Mouse (Mus musculus) mouse trophoblast stem cell (cell line): ENCODE data around the gene Pde4c.

Source experiments
- in situ Hi-C, 2 experiments: fragments of 300-500 bp; cut with MseI, MboI; formaldehyde crosslinking; loops; 2 replicates in 1 of 2; 3 replicates in 1 of 2; pipeline ENCODE4 v1.15.1; 2025

Pde4c gene

DNA sequence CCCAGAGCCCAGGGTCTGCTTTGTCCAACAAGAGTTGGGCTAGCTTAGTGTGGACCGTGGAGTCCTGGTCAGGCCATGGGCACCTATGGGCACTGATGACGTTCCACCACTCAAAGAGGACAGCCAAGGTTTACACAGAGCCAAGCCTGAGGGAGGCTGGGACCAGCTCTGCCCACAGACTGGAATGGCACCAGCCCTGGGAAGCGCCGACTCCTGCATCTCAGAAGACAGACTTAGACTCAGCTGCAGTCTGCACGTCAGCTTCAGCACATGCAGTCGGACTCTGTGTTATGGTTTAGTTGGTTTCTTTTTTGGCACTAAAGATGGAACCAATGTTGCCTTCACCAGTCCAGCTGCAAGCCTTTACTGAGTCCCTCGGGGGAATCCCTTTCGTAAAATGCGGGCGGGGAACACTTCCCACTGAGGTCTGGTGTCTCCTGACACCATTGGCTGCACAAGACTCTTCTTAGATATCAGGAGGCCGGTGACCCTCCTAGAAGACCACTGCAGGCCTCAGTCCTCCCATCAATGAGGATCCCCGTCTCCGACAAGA is 26.7 kb downstream of the Pde4c start:
- in situ Hi-C loops: no loop called here

DNA sequence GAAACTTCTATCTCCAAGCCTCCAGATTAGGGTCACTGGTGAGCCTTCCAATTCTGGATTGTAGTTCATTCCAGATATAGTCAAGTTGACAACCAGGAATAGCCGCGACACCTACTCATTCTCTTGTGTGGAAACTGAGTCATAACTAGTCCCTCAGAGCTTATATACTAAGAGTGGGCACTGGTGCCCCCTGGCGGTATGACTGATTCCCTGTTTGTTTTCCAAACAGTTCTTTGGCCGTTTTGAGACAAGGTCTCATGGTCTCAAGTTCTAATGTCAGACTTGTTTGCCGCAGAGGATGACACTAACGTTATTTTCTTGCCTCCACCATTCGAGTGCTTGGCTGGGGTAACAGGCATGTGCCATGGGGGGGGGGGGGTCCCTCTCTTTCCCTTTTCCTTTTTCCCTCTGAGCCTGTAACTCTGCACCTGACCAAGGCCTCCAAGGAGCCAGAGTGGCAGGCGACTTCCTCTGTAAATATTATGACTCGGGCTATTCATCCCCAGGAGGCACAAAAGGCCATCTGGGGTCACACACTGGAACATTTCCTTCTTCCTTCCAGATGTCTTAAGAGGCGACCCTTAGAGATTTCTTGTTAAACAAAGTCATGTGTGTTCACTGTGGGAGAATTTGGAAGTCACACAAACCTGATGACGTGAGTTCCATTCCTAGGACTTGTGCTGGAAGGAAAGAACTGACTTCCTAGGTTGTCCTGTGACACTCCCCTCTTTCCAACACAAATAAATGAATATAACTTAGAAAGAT is 28.7 kb downstream of the Pde4c start:
- in situ Hi-C loops: no loop called here

DNA sequence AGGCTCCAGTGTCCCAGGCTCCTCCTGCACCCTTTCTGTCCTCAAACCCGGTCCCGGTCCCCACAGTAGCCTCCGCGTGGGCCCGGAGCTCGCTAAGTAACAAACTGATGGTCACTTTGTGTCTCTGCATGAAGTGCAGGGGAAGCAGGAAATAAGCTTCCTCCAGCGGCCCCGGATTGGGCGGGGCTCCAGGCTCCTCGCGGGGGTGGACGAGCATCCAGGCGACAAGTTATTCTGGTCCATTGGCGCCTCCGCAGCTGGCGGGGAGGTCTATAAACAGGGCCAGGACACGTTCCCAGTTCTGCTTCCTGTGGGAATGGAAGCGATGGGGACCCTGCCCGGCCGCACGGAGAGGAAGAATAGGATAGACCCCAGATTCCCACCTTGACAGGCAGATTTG is 29.6 kb downstream of the Pde4c start:
- in situ Hi-C loops: no loop called here

DNA sequence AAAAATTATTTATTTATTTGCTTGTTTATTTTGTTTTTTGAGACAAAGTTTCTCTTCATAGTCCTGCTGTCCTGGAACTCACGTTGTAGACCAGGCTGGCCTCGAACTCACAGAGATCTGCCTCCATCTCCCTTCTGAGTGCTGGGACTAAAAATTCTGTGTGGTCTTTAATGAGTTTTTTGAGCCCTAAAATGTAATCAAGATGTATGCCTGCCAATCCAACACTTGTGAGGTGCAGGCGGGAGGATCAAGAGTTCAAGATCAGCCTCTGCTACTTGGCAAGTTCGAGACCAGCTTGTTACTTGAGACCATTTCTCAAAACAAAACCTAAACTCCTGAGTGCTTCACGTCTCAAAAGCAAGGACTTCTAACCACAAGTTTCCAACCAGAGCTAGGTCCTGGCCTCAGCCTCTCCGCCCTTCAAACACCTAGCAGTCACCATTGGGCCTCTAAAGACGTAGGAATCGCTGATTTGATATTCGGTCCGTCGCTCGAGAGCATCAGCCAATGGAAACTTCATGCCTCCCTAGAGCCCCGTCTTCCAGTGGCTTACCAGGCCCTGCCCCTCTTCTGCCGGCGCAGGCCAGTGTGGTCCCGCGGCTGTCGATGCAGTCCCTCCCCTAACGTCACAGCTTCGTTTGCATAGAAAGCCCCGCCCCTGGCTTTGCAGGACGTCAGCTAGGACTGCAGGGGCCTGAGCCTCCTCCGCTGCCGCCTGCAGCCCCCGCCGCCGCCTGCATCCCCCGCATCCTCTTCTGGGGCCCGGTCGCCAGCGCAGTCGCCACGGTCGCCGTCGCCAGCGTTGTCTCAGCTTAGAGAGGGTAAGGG is 30.7 kb downstream of the Pde4c start, which contains the start of gene Rab3a:
Gene Rab3a (plus strand): TSS at position 637 of the 828 bp plus-strand sequence.
- in situ Hi-C loops: no loop called here

DNA sequence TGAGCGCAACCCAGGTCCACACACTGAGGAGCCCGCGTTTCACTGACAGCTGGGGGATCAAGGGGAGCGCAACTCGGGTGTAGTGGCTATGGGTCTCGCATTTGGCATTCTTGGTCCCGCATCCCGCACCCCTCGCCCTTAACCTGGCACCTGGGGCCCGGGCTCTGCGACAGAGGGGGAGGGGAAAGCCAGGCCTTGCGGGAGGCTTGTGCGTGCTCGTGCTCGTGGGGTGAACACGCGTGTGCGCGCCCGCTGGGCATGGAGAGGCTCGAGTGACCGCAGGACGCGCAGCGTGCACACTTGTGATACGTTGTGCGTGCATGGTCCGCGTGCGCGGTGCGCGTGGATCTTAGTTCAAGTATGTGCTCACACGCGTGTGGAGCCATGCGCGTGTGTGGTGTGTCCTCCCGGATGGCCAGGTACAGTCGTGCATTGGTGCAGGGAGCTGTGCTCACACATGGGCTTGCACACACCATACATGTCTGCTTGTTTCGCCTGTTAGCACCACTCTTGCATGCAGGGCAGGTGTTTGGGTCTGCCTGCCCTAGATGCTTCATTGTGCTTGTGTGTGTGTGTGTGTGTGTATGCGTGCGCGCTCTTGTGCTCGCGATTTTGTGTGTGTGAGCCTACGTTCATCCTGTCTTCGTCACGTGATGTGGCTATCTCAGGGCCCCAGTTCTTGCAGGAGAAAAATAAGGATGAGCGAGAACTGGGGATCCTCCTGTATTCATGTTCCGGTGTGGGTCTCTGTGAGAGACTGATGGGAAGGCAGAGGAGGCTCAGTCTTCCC is 31.5 kb downstream of the Pde4c start:
- in situ Hi-C loops: loop anchor here (5.0 kb wide), 1 partner anchor 33 kb away; the partner anchor contains the start of gene Pde4c (in 2 of the 2)

DNA sequence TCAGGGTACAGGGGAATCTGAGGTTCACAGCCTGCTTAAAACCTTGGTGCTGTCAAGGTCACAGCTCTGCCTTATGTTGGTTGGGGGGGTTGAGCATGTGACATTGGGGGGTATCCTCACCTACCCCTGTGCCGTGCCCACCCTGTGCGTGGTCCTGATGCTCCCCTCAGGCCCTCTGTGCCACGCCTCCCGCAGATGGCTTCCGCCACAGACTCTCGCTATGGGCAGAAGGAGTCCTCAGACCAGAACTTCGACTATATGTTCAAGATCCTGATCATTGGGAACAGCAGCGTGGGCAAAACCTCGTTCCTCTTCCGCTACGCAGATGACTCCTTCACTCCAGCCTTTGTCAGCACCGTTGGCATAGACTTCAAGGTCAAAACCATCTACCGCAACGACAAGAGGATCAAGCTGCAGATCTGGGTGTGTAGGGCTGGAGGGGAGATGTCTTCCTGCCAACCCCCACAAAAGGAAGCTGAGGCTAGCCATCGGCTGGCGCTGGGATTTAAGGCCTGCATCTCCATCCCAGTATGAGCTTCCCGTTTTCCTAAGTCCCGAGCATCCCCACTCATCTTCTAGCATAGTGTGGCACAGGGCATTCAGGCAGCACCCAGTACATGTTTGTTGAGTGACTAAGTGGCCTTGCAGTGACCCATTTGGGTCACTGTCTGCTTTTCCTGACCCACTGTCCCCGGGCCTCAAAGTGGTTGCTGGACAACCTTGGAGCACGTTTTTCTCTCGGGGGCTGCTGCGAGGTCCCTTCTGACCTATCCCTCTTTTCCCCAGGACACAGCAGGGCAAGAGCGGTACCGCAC is 32.3 kb downstream of the Pde4c start:
- in situ Hi-C loops: loop anchor here (5.0 kb wide), 1 partner anchor 34 kb away; the partner anchor contains the start of gene Pde4c (in 2 of the 2)

DNA sequence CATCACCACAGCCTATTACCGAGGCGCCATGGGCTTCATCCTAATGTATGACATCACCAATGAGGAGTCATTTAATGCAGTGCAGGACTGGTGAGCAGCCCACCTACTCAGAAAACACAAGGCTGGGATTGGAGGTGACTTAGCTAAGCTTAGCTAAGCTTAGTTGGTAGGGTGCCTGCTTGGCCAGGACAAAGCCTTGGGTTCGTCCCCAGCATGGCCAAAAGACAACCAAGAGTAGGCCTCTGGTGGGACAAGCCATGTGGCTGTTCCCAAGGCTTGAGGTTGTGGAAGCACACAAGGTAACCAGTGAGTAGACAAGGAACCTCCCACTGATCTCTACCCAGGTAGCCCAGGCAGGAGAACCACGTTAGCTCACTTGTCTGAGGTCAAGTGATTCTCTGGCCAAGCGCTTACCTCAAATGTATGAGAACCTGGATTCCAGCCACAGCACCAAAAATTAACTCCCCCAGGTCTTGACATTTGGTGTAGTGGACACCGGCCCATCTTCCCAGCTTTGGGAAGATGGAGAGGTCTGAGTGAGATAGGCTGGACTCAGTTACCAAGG is 33.0 kb downstream of the Pde4c start:
- in situ Hi-C loops: loop anchor here (5.0 kb wide), 1 partner anchor 34 kb away; the partner anchor contains the start of gene Pde4c (in 2 of the 2)

DNA sequence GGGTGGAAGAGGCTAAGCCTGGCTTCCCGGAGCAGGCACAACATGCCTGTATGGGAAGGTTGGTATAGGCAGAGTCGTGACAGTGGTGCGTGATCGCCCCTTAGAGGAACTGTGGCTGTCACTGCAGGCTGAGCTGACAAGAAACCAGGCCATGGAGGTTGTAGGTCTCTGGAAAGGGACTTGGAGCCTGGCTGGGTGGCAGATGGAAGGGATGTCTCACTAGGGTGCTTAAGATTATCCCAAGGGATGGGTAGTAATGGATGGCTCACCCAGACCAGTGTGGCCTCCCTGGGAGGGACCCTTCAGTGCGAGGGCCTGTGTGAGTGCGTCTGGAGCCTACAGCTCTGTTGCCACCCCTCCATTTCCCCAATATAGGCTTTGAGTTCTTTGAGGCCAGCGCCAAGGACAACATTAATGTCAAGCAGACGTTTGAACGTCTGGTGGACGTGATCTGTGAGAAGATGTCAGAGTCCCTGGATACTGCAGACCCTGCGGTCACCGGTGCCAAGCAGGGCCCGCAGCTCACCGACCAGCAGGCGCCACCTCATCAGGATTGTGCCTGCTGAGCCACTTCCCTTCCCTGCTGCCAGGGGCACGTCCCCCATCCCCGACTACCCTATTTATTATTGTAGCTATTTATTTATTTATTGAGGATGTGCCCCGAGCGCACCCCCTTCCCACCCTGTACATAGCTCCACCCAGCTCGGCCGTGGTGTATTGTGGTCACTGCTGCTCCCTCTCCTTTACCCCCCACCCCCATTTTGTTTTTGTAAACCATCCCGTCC is 34.2 kb downstream of the Pde4c start:
- in situ Hi-C loops: loop anchor here (5.0 kb wide), 1 partner anchor 35 kb away; the partner anchor contains the start of gene Pde4c (in 2 of the 2)

DNA sequence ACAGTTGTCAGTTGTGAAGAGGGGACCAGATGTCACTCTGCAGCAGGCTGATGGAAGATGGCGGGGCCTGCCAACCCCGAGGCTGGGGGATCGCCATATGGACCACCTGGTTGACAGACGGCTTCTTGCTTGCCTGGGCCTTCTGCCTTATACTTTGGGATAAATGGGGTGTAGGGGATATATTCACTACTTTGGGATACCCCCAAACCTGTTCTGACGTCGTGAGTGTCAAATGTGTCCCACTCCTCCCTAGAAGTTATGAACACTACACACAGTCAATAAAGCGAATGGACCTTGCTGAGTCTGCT is 34.7 kb downstream of the Pde4c start:
- in situ Hi-C loops: loop anchor here (5.0 kb wide), 1 partner anchor 36 kb away; the partner anchor contains the start of gene Pde4c (in 2 of the 2)

DNA sequence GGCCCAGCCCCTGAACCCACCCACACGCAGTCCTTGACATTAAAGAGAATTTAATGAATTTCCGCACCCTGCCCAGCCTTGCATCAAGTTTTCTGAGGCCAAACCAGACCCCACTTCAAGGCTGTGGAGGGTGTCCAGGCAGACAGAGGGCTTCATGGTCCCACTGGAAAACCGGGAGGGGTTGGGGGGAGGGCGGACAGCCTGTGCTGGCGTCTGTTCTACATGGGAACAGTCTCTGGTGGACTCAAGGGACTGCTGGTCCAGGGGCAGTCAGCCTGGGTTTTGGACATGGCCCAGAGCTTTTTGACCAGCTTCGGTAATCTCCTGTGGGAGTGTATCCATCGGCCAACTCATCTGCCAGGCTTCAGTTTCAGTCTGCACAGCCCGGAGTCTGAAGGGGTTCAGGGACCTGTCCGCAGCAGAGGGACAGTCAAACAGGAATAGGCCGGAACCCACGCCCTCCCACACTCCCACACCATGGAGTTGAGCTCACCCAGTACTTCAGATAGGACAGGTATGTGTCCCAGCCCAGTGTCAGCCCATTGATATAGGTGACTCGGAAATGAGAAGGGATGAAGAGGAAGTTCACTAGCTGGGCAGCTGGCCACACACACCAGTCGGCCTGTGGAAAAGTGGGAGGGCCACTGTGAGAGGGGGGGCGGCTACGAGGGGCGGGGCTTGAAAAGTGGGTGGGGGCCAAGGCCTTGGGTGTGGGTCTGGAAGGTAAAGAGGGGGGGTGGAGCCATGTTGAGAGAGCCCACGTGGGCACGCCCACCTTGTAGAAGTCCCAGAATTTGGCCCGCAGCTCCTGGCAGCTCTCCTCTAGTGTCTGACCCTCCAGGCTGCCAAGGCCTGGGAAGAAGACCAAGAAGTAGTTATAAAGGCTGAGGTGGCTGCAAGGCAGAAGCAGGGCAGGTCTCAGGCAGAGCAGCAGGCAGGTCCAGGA is 35.4 kb downstream of the Pde4c start:
- in situ Hi-C loops: loop anchor here (5.0 kb wide), 1 partner anchor 37 kb away; the partner anchor contains the start of gene Pde4c (in 2 of the 2)

DNA sequence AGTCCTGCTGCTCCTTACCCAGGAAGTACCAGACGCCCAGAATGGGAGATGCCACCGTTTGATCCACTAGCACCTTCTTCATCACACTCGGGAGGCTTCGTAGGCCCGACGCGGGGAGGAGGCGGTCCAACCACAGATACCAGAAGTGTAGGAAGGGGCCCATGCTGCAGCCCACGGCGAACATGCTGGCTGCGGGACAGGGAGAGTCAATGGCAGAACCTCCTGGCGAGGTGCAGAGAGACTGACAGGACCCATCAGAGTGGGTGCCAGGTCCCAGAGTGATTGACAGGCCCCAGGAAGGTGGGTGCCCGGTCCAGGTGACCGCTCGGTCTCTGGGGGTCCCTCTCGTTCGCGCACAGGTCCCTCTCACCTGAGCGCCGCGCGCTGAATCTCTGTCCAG is 36.8 kb downstream of the Pde4c start:
- in situ Hi-C loops: no loop called here

DNA sequence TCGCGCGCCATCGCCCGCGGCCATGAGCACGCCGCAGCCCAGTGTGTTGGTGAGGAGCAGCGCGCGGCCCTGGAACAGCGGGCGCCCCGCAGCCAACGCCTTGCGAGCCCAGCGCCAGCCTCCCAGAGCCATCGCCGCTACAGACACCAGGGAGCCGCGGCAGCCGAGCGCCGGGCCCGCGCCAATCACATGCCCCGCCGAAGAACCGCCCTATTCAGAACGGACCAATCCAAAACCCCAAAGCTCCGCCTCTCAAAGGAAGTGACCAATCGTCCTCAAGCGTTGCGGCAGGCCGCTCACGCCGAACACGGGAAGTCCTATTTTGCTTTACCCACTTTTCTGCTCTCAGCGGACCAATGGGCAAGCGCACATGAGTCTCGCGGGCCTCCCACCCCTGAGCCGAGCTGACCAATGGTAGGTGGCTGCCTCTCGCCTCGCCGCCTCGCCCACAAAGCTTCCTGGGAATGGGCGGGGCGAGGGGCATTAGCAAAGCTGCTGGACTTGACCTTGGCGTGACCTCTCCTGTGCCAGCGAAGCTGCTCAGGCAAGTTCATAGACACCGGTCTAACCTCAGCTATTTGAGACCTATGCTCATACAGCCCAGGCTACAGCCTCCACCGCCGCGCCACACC is 37.4 kb downstream of the Pde4c start, which contains the start of gene Mpv17l2:
Gene Mpv17l2 (minus strand): TSS at position 172 of the 632 bp plus-strand sequence.
- in situ Hi-C loops: no loop called here

DNA sequence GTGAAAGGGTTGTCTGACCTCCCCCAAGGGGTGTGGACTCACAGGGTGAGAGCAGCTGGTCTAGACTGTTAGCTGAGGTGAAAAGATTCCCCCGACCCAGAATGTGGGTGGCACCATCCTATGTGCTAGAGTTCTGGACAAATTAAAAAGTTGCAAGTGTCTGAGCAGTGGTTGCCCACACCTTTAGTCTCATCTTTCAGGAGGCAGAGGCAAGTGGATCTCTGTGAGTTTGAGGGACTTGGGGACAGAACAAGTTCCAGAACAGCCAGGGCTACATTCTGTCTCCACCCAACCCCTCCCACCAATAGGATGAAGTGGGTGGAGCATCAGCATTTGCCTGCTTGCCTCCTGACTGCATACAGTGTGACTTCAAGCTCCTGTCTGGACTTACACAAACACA is 38.6 kb downstream of the Pde4c start:
- in situ Hi-C loops: no loop called here

DNA sequence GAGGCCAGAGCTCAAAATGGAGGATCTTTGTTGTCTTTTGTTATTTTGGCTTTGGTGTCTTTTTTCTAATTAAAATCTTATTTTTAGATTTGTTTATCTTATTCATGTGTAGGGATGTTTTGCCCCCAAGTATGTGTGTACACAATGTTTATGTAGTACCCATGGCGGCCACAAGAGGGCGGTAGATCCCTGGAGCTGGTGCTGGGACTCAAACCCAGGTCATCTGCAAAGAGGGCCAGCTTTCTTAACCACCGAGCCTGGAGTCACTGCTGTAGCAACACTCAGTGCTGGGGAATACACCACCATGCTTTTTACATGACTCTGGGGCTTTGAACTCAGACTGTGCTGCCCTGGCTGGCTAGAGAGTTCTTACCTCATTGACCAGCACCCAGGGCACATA is 39.8 kb downstream of the Pde4c start:
- in situ Hi-C loops: no loop called here

DNA sequence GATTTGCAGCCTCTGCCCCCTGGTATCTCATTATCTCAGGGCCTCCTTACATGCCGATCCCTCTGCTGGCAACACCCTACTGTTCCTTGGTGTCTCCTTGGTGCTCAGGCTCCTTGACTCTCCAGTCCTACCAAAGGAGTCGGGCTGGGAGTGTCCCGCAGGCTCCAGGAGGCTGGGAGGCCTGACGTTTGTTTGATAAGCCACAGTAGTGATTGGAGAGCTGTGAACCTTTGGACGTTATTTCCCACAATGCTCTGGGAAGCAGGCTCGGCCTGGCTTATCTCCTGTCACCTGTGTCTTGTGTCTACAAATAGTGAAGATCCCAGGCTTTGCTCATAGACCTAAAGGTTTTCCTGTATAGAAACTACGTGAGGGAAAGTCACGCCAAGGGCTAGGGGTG is 40.5 kb downstream of the Pde4c start:
- in situ Hi-C loops: no loop called here

DNA sequence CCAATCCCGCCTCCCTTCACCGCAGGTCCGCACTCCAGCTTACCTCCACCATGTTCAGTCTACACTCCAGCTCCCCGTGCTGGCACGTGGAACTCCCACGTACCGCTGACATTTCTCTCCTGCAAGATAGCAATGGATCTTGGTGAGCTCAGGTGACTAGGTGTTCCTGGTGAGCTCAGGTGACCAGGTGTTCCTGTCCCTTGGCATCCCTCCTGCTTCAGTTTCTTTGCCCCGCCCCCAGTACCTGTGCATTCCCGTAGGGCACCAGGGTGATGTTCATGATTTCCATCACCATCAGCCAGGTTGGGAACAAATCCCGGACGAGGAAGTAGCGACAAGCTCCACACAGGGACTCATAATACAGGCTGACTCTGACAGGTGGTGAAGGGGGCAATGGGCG is 41.2 kb downstream of the Pde4c start:
- in situ Hi-C loops: no loop called here

DNA sequence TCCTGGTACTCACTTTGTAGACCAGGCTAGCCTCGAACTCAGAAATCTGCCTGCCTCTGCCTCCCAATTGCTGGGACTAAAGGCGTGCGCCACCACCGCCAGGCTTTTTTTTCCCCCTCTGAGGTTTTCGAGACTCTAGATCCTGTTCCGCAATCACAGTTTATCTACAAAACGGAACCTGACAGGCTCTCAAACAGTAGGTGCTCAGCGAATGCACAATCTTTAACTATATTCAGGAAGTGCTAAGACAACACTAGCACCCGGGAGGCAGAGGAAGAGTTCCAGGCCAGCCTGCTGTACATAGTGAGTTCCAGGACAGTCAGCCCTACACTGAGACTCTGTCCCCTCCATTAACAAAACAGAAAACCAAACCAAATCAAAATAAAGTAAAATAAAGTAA is 41.8 kb downstream of the Pde4c start:
- in situ Hi-C loops: no loop called here
